Mouse (Mus musculus) cerebellum, postnatal 25 days (tissue): ENCODE results near the gene Ogdh.
"Not testable (repeated sequence)": the region's sequence is repeated elsewhere in the genome, so short reads cannot be mapped to it uniquely, and the experiment has no call there.

ENCODE experiments used
- DNase-seq, 2 experiments: peaks; one replicate each; pipeline ENCODE4 v3.0.0; 2021; ENCODE audit warnings: mixed read lengths in 2 of 2

Gene Ogdh

GRCm38 (mm10) chr11:6367986-6368385, 76.6 kb downstream of the Ogdh start:
- DNase-seq: not testable (repeated sequence)

GRCm38 (mm10) chr11:6371376-6372155, 80.1 kb downstream of the Ogdh start:
- DNase-seq: no peak

DNA sequence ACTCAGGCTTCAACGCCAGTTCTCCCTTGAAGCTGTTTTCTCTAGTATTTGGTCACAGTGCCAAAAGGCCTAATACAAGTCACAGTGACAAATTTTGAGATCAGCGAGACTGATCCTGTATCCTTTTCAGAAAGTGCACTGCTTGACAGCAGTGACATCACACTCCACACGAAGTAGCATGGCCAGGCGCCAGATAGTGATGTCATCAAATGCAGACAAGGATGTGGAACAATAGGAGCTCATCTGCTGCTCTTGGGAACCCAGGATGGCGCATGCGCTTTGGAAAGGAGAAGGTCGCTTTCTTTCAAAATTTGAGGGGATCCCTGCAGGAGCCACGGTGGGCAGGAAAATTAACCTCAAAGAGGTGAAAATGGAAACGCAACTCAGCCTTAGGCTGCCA, 81.4 kb downstream of the Ogdh start:
- DNase-seq: no peak

- DNase-seq: no peak
Observed at GRCm38 (mm10) chr11:6380916-6381315, 89.5 kb downstream of the Ogdh start.

GRCm38 (mm10) chr11:6388126-6388725, 96.8 kb downstream of the Ogdh start:
- DNase-seq: no peak

GRCm38 (mm10) chr11:6388726-6389413, 97.4 kb downstream of the Ogdh start, which contains the start of gene Zmiz2:
Gene Zmiz2, plus strand, starts transcription at chr11:6389074.
- DNase-seq: peak; percentile 98

DNA sequence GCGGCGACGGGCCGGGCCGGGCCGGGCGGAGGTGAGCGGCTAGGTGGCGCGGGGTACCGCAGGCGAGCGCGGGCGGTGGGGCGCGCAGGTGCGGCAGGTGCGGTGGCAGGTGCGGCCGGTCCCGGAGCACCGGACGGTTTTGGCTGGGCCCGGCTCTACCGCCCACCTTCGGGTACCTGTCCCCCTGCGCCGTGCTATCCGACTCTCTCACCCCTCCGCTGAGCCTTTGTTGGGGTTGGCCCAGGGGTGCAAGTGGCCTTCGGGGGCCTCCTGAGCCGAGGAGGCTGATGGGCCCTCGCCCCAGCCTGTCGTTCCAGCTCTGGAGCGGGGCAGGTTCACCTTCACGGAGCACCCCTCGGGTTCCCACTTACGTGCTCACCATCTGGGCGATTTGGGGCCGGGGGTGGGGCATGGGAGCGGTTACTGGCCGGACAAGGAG, 98.1 kb downstream of the Ogdh start:
- DNase-seq: peak; percentile 56 to 62

DNA sequence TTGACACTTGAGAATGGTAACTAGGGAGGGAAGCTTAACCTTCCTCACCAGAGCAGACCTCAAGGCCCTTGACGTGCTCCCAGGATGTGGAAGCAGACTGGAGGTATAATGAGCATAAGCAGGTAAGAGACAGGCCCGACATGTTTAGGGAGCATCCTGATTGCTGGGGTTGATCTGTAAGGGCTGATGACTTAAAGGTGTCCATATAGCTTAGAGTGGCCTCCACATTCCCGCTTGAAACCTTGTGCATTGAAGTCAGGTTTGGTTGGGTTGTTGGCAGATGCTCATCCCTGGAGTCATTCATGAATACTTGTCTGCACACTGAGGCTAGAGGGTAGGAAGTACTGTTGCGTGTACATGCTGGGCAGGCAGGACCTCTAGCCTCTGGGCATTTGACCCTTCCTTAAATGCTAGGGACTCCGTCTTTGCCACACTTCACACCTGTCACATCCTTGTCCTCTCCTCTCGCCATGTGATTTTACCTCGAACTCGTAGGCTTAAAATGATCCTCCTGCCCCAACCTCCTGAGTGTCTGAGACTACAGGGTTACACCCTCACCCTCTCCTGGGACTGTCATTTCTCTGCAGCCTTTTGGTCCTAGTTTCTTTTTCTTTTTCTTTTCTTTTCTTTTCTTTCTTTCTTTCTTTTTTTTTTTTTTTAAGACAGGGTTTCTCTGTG, 99.1 kb downstream of the Ogdh start:
- no peak for DNase-seq

GRCm38 (mm10) chr11:6391516-6392276, 100.3 kb downstream of the Ogdh start:
- no peak for DNase-seq

- DNase-seq: no peak
Observed at GRCm38 (mm10) chr11:6392857-6393256, 101.4 kb downstream of the Ogdh start.

GRCm38 (mm10) chr11:6393866-6394265, 102.4 kb downstream of the Ogdh start:
- DNase-seq: peak in 1 of 2 experiments; percentile 37

DNA sequence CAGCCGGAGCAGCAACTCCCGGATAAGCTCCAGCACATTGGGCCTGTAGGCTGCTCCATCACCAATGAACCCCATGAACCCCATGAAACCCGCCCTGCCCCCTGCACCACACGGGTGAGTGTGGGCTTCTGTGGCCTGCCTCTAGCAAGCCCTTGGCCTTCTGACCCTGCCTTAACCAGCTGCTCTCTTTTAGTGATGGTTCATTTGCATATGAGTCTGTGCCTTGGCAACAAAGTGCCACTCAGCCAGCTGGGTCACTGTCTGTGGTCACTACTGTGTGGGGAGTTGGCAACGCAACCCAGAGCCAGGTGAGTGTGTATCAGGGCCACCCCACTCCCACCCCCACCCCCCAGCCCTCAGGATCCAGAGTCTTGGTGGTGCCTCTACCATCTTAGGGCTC, 104.1 kb downstream of the Ogdh start:
- peak in 1 of 2 experiments; percentile 6 for DNase-seq

- DNase-seq: no peak
Observed at GRCm38 (mm10) chr11:6398141-6398540, 106.7 kb downstream of the Ogdh start.

- DNase-seq: peak; percentile 57 to 78
Observed at GRCm38 (mm10) chr11:6402515-6403510, 111.4 kb downstream of the Ogdh start.

DNA sequence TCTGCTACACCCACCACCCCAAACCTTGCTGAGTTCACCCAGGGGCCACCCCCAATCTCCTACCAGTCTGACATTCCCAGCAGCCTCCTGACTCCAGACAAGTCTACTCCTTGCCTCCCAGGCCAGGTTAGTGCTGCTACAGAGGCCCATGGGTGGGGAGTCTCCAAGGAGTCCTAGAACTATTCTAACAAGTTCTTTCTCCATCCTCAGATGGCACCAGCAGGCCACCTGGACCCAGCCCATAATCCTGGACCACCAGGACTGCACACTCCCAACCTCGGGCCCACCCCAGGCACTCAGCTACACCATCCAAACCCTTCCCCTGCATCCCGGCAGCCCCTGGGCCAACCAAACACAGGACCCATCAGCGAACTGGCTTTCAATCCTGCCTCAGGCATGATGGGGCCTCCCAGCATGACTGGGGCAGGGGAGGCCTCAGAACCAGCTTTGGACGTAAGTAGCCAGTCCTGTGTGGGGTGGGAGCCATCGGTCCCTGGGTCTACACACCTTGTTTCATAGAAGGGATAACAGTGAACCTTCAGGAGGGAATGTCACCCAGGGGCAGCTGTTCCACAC, 112.5 kb downstream of the Ogdh start:
- DNase-seq: peak in 1 of 2 experiments; percentile 13

- peak; percentile 51 to 65 for DNase-seq
Observed at GRCm38 (mm10) chr11:6404699-6405566, 113.5 kb downstream of the Ogdh start.

DNA sequence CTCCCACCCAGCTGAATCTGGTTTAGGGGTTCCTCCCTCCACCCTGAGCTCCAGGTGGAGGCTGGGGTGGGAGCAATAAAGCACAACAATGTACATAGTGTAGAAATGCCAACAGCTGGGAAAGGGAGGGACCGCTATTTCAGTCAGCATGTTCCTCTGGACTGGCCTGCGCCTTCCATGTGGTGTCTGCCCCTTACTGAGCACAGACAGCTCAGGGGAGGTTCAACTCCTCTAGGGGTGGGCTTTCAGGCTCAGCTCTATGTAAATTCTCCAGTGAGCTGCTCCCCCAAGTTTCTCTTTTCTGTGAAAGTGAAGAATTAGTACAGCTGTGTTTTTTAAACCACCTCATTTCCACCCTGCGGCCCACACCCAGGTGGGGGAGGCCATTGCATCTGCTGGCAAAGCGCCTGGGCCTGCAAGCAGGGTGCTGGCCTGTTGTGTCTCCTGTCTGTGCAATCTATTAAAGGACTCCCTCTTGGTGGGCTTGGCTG, 114.2 kb downstream of the Ogdh start:
- DNase-seq: peak; percentile 40 to 58
